Mouse (Mus musculus) CD4-positive, CD25-positive, alpha-beta regulatory T cell, adult 2 months (primary cell): ENCODE data around the gene Atf7ip2.
"Not testable (repeated sequence)": the region's sequence is repeated elsewhere in the genome, so short reads cannot be mapped to it uniquely, and the experiment has no call there.

Experiments used
- DNase-seq: peaks from one replicate; pipeline ENCODE4 v3.0.0-alpha.2; 2012; ENCODE audit warnings: low read depth, low spot score

Atf7ip2 gene

DNA sequence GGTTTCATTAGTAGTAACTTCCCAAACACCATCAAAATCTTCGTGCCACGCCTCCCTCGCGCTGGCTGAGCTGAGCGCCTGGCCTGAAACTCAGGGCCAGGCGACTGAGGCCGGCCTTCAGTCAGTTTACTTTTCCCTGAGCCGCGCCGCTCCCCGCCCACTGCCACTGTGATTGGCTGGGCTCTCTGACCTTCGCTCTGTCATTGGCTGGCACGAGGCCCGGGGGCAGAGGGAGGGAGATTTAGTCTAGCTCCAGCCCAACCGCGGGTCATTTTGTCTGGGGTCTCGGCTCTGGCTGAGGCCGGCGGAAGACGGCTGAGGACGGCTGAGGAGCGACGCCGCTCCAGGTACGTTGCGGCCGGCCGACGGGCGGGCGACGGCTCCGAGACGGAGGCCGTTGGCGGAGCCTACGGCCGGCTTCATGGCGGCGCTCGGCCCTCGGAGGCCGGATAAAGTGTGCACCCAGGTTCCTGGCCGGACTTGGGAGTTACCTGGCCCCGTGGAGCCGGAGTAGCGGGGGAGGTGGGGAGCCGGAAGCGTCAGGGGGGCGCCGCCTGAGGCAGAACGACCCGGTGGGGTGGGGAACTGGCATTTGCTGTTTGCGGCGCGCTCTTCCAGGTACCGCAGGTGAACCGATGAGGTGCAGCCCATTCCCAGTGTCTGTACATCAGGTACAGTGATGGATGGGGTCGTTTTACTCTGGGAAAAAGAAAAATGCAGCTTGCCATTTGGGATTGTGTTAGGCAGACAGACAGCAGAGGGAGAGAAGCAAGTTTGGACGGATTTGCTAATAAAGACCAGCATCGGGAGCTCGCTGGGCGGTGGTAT lies at the start of gene Atf7ip2:
TSS of gene Atf7ip2 (plus strand) at position 34 of the 828 bp plus-strand sequence.
- peak; percentile 7 for DNase-seq

DNA sequence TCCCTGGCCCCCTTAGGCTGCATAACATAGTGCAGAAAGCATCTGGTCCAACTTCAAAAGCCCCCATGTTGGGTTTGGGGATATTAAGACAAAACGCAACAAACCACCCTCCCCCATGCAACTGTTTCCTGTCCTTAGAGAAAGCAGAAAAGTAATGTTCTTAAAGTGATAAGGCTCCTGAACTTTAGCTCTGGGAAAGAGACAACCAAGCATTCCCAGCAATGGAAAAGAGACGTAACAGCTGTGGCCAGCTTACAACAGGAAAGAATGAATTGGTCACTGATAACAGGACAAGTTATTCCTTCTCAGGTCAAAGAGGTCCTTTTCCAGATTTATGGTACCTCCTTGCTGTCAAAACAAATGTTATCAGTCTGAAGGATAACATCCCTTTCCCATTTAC lies 49.3 kb upstream of the Atf7ip2 start:
- no peak for DNase-seq

DNA sequence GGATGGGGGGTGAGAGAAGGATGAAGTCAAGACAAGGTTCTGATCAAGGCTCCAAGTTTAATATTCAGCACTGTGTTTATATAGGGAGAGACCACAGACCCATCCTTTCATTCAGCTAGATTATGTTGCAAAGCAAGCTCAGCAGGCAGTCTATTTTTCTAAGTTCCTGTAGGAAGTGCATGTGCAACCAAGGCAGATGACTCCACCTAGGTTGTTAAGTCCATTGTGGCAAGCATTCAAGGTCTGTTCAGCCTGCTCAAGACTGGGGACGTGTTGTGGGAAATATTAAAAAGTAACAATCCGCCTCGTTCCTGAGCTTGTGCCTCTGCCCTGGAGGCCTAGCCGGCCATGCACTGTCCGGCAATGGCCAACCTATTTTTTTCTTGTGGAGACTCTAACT lies 45.1 kb upstream of the Atf7ip2 start:
- no peak for DNase-seq

DNA sequence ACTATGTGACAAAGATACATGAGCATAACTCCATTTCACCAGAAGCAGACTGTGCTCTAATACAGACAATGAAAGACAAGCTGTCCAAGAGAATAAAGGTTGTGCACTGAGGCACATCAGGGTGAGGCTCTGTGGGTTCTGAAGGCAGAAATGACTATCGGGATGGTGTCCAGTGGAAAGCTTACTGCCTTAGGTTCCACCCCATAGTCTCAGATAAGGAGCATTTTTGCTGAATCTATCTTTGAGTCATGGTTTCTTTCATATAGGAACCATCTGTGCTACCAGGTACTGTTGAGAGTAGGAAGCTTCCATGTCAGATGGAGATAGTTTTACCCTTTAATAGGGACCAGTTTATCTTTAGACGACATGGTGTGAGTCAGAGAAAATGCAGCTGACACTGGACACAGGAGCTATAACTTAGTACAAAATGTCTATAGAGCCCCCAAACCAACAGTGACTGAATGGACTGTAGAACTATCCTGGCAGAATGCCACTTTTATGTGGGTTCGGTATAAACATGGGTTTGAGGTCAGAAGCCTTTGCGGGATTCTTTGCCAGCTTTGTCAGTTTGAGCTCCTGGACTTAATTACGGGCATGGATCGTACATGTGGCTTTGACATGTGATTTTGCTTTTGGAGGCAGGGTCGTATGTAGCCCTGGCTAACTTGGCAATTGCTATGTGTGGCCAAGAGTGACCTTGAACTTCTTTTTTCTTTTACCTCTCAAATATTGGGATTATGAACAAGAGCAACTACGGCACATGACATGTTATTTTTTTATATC lies 23.2 kb upstream of the Atf7ip2 start:
- no peak for DNase-seq

DNA sequence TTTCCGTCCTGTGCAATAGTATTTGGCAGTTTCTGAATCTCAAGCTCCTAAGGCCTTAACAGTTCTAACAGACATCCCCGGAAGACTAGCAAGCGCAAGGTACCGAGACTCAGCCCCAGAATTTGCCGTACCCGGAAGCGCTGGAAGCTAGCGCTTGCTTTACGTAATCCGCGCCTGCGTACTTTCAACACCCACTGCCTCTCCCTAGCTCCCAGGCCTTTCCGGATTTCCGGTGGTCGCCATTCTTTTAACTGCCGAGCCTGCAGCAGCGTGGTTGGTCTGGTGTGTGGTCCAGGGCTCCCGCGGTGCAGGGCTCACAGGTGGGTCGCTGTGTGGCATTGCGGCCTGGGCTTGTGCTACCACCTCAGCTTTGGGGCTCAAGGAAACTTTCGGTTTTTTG lies 22.5 kb upstream of the Atf7ip2 start, which contains the start of gene Rpl39l:
TSS of gene Rpl39l (plus strand) at position 222 of the 400 bp plus-strand sequence.
- DNase-seq = peak; percentile 1

DNA sequence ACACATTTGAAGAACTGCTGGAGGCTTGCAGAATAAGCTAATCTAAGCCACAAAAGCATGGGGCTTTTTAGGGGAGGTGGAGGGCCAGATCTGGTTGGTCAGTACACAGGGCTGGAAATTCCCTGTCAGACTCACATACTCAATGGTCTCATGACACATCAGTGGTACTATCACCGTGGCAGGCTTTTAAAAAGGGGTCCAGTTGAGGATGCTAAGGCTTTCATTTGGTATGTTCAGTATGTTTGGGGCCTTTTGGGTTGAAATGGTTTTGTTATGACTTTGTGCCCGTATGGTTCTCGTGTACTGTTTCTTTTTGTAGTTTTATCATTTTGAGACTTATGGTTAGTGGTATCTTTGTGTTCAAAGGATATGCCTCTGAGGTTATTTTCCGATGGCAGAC lies 21.2 kb upstream of the Atf7ip2 start:
- no peak for DNase-seq

DNA sequence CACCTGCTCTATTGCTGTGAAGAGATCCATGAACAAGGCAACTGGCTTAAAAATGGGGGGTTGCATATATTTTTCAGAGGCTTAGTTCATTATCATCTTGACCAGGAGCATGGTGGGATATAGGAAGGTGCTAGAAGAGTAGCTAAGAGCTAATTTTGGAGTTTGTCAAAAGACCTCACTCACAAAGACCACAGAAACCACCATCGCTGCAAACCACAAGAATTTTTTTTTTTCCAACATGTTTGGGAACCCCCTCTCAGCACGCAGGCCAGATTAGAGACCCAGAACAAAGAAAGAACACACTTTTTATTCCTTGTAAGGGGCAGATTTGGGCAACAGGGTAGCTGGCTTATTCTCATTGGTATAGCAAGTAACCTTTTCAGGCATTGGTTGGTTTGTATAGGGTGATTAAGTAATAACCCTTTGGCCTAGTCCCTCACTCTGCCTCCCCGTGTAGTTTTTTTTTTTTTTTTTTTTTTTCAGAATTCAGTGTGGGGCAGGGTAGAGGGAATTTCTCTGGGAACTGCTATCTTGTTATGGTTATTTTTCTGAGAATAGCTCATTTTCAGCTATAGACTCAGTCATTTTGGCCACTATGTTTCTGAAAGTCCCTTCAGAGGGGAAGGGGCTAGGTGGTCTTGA lies 20.2 kb upstream of the Atf7ip2 start:
- no peak for DNase-seq

DNA sequence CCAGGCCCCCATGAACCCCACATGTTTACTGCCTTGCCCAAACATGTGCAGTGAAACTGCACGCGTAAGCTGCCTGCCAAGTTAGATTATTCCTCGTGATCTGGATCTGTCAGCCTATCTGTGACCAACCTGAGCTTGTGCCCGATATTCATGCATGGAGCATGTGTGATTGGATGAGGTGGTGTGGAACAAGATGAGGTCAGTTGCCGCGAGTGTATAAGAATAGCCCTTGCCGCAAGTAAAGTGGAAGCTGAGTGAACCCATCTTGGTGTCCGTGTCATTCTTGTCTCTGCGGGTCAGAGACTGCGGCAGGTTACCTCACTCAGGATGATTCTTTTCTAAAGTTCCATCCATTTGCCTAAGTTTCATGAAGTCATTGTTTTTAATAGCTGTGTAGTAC lies 5.1 kb upstream of the Atf7ip2 start:
- DNase-seq = not testable (repeated sequence)

DNA sequence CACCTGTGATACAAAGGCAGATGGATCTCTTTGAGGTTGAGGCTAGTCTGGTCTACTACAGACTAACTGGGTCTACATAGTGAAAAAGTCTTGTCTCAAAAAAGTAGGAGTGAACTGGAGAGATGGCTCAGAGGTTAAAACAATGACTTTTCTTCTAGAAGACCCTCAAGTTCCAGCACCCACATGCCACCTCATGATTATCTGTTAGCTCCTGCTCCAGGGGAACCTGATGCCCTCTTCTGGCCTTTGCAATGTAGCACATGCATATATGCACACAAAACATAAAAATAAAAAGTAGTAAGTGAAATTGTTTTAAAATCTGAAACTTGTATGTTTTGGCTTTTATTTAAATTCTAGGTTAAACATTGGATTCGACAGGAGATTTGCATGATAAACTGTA lies 16.3 kb downstream of the Atf7ip2 start:
- no peak for DNase-seq

DNA sequence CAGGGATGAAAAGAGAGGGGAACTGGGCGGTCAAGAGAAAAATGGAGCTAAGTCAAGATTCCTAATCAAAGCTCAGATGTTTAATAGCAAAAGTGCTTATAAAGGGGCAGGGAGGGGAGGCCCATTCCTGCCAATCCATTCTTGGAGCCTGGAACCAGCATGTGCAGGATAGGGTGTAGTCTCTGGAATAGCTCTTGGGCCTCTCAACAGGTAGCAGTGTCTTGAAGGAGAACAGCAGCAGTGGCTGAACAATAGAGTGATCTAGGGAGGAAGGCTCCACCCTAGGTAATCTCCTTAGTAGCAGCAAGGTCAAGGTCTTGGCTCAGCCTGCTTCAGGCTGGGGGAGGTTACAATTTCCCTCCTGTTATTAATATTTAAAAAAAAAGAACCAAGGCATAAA lies 23.9 kb downstream of the Atf7ip2 start:
- DNase-seq = not testable (repeated sequence)

DNA sequence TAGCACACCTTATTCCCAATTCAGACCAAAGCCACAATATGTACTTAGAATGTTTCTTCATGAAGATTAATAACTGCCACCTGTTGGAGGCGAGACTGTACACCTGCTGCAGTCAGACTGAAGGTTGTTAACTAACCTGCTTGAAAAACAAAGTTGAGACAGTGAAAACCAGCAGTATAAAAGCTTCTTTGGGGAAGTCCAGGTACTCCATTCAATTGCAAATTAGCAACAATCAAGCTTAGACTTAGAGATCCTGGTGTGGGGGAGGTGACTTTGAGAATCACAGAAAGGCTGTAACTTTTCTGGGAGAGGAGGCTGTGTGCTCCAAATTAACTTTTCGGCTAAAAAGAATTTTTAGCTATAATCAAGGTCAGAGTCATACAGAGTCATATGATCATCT lies 24.5 kb downstream of the Atf7ip2 start:
- not testable (repeated sequence) for DNase-seq

DNA sequence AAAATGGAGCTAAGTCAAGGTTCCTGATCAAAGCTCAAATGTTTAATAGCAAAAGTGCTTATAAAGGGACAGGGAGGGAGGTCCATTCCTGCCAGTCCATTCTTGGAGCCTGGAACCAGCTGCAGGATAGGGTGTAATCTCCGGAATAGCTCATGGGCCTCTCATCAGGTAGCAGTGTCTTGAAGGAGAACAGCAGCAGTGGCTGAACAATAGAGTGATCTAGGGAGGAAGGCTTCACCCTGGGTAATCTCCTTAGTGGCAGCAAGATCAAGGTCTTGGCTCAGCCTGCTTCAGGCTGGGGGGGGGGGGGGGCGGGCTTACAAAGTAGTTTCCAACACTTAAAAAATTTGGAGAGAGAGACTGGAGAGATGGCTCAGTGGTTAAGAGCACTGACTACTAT lies 34.8 kb downstream of the Atf7ip2 start:
- no peak for DNase-seq

DNA sequence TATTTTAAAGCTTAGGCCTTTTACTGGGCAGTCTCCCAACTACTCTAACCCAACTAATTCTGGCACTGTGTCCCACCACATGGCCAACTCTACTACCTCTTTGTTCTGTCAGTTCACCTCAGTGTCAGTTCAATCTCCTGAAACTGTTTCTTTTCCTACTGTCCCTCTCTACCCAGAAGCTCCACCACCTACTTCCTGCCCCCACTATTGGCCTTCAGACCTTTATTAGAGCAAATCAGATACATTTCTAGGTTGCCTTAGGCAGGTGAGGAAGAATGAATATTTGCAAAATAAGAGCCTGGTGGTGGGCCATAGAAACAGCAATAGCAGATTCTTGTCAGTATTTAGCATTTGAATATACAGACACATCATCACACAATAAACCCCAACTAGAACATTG lies 44.1 kb downstream of the Atf7ip2 start:
- DNase-seq = no peak

DNA sequence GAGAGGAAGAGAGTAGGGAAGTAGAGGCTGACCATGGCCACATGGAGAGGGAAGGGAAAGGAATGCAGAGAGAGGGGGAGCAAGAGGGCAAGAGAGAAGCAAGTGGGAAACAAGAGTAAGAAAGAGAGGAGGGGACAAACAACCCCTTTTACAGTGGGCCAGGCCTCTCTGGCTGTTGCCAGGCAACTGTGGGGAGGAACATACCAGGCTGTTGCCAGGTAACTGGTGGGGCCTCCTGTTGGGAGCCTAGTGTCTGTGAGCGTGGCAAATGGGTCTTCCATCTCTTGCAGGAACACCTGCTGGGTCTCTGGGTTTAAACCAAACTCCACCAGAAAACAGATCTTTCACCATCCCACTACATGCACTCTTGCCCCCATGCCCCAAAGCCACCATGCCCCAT lies 61.5 kb downstream of the Atf7ip2 start:
- no peak for DNase-seq

DNA sequence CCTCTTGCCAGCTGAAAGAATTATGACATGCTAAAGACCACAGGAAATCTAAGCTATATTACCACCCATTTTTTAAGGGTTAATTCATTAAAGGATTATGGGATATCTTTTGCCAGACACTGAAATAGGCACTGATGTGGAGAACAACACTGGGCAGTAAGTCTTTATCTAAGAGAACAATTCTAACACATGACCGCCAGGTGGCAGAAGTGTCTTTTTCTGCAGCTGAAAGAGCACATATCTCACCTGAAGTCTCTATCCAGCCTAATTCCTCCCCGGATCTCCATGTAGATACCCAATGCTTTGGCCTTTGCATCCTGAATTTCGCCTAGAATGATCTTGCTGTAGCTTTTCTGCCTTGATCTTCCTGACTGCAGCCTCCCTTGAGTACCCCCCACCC lies 79.7 kb downstream of the Atf7ip2 start:
- peak; percentile 71 for DNase-seq

DNA sequence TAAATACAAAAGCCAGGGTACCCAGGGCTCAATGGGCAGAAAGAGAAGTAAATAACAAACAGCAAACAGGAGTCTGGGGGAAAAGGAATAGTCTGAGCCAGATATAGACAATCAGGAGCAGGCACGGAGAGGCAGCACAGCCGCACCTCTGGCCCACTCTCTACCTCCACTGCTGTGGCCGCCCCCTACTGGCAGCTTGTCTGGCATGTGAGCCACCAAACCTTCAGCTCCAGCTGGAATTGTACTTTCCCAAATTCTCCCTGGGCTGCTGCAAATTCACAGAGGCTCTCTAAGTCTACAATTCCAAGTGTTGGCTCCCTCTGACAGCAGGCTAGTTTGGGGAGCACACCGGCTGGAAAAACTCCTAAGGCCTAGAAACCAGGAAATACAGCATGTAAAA lies 82.0 kb downstream of the Atf7ip2 start:
- DNase-seq = peak; percentile 11

DNA sequence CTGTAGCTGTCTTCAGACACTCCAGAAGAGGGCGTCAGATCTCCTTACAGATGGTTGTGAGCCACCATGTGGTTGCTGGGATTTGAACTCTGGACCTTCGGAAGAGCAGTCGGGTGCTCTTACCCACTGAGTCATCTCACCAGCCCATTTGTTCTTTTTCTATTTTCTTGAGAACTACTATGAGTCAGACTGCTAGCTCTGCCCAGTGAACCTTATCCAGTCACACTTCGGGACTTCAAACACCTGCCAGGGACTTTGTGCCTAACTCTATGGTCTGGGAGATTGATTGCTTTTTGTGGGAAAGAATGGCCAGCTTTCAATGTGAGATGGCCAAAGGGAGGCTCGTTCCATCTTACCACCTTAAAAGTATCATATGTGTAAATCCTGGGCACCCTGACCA lies 84.3 kb downstream of the Atf7ip2 start:
- not testable (repeated sequence) for DNase-seq

DNA sequence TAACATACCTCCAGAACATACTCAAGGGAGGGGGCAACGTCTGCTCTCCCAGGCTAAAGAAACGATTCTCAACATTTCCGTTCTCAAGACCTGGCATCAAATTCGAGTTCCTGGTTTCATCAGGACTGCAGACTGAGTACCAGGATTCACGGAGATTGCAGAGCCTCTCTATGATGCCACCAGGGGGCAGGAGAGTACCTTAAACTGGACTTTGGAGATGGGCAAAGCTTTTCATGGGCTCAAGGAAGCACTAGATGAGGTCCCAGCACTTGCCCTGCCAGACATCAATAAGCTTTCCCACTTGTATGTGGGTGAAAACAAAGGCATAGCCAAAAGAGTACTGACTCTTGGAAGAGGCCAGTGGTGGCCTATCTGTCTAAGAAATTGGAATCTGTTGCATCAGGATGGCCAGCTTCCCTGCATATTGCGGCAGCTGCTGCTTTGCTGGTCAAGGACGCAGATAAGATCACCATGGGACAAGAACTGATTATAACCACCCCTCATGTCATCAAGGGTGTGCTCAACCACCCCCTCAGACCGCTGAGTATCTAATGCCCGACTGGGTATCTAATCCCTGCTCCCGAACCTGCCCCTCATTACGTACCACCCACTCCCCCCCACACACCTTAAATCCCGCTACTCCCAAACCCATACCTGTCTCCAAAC lies 87.9 kb downstream of the Atf7ip2 start:
- peak; percentile 57 for DNase-seq

DNA sequence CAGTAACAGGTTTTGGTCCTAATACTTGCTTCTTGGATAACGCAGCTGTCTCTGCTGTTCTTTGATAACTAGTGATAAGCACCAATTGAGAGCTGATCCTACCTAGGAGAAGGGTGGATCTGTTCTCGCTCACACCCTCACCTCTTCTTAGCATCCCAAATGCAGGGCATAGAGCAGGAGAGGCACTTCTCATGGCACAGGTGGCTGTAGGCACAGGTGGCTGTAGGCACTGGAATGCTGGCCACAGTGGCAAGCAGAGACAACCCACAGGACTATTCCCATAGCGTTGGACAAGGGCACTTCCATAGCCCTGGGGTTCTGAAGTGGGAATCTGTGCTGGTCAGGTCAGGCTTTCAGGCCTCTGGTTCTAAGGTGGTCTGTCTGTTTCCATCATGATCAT lies 89.4 kb downstream of the Atf7ip2 start:
- DNase-seq = no peak

DNA sequence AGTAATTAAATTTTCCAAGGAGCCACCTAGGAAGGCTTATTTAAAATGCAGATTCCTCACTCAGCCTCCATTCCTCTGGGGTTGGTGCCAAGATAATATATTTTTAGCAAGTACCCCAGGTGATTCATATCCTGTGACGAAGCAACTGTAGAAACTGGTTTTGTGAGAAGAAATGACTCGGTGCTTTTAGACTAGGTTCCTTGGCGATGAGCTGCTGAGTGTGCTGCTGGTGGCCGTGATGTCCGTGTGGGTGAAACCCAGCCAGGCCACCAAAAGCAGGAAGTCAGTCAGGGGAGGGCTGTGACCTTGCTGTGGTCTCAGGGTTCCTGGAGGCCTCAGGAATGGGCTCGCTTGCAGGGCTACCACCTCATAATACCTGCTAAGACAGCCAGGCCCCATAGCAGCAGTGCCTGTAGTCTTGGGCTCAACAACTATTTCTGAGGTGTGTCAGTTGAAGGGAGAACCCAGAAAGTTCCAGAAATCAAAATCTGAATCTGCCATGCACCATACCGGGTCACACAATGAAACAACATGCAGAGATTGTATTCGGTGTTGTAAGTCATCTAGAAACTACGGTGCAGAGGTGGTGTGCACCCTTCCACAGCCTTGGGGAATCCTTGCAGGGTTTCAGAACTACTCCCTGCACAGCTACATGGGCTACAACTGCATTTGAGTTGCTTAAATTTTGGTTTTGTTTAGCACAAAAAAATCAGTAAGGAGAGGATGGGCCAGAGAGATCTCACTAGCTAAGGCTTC lies 94.2 kb downstream of the Atf7ip2 start:
- DNase-seq = no peak

DNA sequence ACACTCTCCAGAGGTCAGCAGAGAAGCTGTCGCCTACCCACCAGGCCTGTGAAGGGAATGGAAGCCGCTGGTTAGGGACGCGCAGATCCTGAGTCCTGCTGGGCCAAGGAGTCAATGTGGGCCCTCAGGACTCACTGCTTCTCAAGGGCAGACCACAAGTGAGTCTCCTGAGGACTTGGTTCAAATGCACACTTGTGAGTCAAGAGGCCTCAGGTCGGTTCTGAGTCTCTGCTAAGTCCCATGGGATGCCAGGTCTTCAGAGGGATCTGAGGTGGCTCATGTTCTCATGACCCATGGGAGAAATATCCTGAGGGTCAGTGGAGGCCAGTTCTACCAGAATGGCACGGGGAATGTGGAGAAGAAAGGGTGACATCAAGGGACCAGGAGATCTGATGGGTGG lies 95.6 kb downstream of the Atf7ip2 start:
- no peak for DNase-seq
